Mouse (Mus musculus): ENCODE measurements at regions not wholly inside any gene's neighbourhood (a gene's known extent, or its start where the extent isn't known, plus 50 kb on each side); places are given as distances from the start of the nearest gene placed in this dataset.

DNA sequence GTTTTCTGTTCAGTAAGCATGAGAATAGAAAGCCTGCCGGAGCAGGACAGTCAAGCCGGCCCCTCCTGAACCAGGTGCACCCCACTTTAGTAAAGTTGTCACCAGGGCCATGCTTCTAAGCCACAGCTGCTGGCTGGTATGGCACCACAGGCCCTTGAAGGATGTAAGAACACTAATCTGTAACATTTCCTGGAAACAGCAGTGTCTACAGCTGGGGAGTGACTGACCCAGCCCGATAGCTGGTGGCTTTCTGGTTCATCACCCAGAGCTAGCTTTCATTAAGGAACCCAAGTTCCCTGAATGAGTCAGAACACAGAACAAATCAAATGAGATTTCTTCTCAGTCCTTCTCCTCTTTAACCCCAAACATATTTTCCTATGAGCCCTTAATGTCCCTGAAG is 82.4 kb upstream of the Nkx1-1 start:
- no peak for DNase-seq (ENCODE audit: extremely low spot score in 1 of 2, low spot score in 1 of 2)

DNA sequence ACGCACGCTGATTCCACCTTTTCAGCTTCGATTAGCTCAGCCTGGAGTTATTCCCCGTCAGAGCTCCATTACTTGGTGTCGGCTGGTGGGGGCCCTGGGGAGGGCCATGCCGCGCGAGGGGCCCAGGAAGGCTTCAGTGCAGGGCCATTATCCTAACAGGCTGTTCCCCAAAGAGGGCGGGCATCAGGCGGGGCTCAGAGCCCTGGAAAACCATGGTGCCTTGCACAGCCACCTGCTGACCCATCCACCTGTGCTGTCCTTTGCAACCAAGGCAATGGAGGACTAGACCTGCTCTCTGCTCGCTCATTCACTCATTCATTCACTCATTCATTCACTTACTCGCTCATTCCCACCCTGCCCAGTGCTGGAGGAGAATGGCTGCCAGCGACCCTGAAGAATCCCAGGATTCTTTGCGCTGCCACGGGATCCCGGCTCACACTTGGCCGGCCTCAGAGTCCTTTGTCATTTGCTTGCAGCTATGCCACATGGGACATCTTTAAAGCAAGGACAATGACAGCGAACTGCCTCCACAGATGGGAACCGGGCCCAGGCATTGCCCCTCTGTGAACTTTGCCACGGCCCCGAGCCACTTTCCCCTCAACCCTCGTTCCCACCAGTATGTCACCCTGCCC is 78.6 kb upstream of the Nkx1-1 start:
- DNase-seq (ENCODE audit: extremely low spot score in 1 of 2, low spot score in 1 of 2) = no peak

DNA sequence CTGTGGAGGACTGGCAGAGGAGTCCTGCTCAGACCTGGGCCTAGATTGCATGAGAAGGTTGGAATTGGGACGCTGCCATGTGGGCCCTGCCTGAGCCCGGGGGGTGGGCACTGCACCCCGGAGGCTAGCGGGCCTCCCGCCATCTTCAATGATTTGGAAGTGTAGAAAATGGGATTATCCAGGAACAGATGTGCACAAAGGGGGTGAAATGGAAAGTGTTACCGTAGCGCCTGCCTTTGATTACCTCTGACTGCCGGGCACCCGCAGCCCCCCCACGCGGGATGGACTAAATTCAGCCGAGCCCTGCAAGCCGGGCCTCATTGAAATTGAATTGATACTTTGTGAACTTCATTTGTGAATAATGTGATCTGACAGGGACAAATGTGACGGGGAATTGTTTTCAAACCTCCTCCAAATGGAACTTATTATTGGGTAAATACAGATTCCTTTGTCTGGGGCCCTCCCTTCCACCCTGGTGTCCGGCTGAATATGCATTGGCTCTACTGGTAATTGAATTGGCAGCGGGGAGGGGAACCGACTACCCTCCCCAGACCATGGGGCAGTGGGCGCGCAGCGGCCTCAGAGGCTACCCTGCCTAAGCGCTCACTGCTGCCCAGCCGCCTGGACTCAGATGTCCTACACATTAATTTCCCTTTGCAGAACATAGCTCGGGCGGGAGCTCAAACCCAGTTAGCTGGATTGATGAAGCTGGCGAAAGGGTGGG is 77.9 kb upstream of the Nkx1-1 start:
- no peak for DNase-seq (ENCODE audit: extremely low spot score in 1 of 2, low spot score in 1 of 2)

DNA sequence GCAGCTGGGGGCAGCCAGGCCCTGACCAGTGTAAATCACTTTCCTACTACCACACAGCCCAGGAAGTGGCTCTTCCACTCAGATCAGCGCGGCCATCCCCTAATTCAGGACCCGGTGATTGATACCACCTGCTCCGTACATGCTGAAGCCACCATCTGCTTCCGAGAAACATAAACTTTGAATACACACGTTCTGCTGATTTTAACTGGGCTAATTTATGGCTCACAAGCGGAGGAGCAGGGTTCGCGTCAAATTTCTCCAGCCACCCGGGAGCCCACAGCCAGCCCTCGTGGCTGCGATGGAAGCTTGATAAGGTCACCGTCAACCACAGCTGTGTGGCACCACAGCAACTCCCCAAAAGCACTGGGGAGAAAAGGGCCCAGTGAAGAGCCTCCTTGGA is 72.0 kb upstream of the Nkx1-1 start:
- no peak for DNase-seq (ENCODE audit: extremely low spot score in 1 of 2, low spot score in 1 of 2)

DNA sequence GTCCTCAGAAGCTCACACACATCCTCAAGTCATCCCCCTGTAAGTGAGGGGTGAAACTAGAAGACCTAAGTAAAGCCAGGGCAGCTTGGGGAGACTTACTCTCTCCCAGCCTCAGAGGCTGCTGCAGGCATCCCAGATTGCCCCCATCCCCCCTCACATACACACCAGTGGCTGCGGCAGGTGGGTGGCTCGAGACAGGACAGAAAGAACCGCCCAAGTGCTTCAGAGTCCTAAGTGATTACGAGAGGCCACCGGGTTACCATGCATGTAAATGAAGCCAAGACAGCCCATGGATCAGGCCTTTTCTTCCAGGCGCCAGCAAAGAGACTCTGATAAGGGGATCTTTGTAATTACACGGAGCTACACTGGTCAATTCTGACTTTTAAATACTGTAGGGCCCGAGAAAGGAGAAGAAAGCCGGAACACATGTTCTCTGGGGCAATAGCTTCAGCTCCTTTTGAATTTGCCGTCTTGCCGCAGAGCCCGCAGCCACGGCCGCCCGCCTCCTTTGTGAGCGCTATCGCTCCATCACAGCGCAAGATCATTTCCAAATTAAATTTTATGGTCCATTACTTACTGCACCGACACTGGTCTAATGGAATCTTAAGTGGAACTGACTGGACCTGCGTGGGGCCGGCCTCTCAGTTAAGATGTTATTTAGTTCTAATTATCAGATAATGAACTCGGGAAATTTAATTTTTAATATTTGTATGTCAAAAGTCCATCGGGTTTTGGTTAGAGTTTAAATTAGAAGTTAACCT is 68.1 kb upstream of the Nkx1-1 start:
- no peak for DNase-seq (ENCODE audit: extremely low spot score in 1 of 2, low spot score in 1 of 2)

DNA sequence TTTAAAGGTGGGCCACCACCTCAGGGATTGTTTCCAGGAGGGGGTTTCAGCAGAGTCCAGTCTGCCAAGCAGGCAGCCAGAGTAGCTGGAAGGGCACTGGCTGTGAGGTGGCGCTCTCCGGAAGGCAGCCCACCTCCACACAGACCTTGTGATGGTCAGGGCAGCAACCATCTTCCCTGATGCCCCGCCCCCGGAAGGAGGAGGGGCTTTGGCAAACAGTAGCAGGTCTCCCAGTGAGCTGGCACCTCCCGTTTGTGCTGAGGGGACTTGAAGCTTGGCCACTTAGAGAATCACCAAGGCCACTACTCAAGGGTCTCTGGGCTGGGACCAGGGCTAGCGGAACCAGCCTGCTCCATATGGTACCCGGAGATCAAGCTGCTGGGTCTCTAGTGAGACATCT is 67.4 kb upstream of the Nkx1-1 start:
- no peak for DNase-seq (ENCODE audit: extremely low spot score in 1 of 2, low spot score in 1 of 2)

DNA sequence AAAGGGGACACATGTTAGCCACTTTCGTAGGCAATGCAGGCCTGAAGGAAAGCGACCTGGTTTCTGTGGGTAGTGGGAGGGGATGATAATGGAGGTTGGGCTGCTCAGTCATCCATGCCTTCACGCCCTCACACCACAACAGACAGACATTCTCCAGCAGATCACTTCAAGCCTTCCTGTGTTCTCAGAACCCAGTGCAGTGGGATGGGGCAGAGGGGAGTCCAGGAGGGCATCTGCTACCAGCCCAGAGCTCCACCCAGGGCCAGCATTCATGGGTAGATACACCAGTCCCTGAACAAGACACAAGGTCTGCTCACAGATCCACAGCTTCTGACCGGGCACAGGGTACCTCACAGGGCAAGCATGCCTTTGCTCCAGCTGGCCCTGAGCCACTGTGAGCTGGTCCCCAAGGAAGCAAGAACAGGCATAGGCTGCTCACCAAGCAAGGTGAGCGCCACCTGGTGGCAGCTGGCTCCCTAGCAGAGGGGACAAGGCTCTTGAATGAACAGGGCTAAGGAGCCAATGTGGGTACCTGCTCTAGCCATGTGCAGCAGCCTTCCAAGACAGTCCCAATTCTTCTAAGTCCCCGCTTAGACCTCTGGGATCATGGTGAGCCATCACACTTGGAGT is 62.2 kb upstream of the Nkx1-1 start:
- DNase-seq (ENCODE audit: extremely low spot score in 1 of 2, low spot score in 1 of 2) = peak; percentile 32 to 89

DNA sequence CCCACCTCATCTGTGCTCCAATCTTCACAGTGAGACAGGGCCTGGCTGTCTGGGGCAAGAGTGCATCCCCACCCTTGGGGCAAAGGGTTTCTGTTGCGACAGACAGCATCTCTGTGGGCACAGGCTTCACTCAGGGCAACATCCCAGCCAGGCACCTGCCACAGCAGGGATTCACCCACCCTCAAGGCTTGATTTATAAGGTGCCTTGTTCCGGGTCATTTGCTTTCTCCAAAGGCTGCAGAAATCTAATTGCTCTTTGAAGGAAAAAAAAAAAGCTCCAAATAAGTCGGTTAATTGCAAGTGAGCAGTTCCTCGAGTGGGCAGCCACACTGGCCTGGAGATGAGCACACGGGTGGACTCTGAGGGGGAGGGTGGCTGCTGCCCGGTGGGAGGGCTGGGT is 61.5 kb upstream of the Nkx1-1 start:
- no peak for DNase-seq (ENCODE audit: extremely low spot score in 1 of 2, low spot score in 1 of 2)

DNA sequence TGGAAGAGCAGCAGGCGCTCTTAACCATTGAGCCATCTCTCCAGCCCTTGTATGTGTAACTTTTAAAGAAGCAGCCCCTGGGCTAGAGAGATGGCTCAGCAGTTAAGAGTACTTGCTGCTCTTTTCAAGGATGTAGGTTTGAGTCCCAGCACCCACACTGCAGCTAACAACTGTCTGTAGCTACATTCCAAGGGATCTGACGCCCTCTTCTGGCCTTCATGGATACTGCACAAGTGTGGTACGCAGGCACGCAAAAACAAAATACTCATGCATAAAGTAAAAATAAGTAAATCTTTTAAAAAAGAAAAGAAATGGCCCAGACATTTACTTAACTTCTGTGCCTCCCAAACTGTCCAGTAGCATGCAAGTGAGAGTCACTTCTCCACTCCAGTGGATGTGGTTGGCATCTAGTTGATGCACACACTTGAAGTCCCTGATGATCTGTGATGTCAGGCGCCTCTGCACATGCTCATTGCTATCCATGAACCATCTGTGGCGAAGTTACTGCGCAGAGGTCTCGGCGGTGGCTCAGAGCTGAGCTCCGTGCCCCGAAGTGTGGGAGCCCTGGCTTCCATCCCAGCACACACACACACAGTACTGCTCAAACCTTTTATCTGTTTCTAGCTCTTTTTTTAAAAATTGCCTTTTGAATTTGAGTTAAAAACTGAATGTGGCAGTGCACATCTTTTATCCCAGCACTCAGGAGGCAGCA is 59.0 kb upstream of the Nkx1-1 start:
- peak in 1 of 2 experiments; percentile 4 for DNase-seq (ENCODE audit: extremely low spot score in 1 of 2, low spot score in 1 of 2)

DNA sequence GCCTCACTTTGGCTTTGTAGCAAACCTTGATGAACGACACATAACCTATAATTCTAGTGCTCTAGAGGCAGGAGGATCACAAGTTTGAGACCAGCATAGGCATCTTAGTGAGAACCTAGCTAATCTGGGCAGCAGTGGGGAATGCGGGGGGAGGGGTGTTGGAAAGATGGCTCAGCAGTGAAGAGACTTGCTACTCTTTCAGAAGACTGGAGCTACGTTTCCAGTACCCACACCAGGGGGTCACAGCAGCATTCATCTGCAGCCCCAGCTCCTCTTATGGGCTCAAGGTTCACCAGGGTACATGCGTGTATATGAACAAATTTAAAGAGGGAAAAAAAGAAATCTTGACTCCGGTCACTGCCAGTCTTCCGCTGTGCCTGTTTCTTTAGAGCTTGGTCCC is 55.5 kb upstream of the Nkx1-1 start:
- DNase-seq (ENCODE audit: extremely low spot score in 1 of 2, low spot score in 1 of 2) = no peak

DNA sequence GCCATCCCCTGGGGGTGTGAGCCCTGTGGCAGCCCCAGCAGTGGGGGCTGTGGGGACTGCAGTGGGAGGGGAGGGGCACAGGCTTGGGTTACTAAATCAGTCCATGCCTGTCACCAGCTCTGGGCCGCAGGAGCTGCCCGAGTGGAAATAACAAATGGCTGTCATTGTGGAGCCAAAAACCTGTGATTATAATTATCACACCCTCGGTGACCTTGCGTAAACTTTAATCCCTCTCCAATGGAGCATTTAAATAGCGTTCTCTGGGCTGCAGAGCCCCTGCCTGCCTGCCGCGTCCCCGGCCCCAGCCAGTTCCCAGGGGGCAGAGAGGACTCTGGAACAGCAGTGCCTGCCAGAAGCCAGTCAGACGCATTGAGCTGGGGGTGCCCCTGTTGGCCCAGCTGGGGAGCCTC is 54.4 kb upstream of the Nkx1-1 start:
- no peak for DNase-seq (ENCODE audit: extremely low spot score in 1 of 2, low spot score in 1 of 2)

DNA sequence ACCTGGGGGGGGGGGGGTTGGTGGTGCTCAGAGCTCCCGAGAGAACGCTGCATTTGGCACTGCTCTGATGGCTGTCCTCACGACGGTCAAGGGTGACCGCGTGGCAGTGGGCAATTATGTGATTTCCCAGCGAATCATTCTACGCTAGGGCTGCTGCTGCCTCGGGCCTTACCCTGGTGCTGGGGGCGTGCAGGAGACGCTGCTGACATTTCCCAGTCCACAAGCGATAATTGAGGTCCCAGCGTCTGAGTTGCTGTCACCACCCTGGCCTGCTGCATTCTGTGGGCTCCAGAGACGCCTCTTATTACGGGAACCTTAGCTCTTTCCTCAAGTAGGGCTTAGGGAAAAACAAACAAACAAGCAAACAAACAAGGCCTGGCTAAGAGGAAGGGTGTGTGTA is 52.0 kb upstream of the Nkx1-1 start:
- no peak for DNase-seq (ENCODE audit: extremely low spot score in 1 of 2, low spot score in 1 of 2)
